Mouse (Mus musculus): ENCODE results near the gene Tmem248. TPM values are rescaled to one million over a fixed set of nuclear protein-coding genes. Genes with fewer than 3 reads are reported as not detected.

Gene Tmem248
- total and polyA plus RNA-seq, 3 experiments = 34.6 to 62.4 (median 40.6) TPM

GRCm38 (mm10) chr5:130177871-130178270, 39.0 kb upstream of the Tmem248 start:
- H3K9me3 ChIP-seq (replicated peaks) = no peaks in the 10 kb centered on the region
- H3K36me3 ChIP-seq (replicated peaks) = peaks cover 48% of the 10 kb centered on the region
- DNase-seq (ENCODE audit: low spot score) (no peak), ATAC-seq (ENCODE audit: extremely low read depth, insufficient number of reproducible peaks, low FRiP score, poor library complexity, severe bottlenecking) (no peak)
- TF ChIP-seq GATA1 (IDR thresholded peaks at IDR 0.05; ENCODE audit: borderline replicate concordance, low read length) (no peak), GATA2 (IDR thresholded peaks at IDR 0.05; ENCODE audit: borderline replicate concordance, low read depth, low read length) (no peak), TAL1 (conservative IDR thresholded peaks at IDR 0.05; ENCODE audit: low read depth, low read length) (no peak), CTCF (IDR thresholded peaks at IDR 0.05; ENCODE audit: low read depth, low read length) (no peak), POLR2AphosphoS5 (IDR thresholded peaks at IDR 0.05; ENCODE audit: insufficient replicate concordance, low read depth, low read length) (no peak)
- H3K4me3 ChIP-seq (ENCODE audit: low read depth, low read length) = no peak overlapping the region
- H3K27me3 ChIP-seq (ENCODE audit: insufficient read depth, low read length) = no peaks in the 10 kb centered on the region
- H3K4me1 ChIP-seq (ENCODE audit: insufficient read depth, low read depth, low read length) = peaks cover 69% of the 10 kb centered on the region

GRCm38 (mm10) chr5:130180362-130180761, 36.5 kb upstream of the Tmem248 start:
- DNase-seq (ENCODE audit: low spot score) = no peak

GRCm38 (mm10) chr5:130181740-130182540, 34.9 kb upstream of the Tmem248 start:
- no peak for TF ChIP-seq POLR2AphosphoS5 (IDR thresholded peaks at IDR 0.05; ENCODE audit: insufficient replicate concordance, low read depth, low read length)
- TF ChIP-seq CTCF (IDR thresholded peaks at IDR 0.05; ENCODE audit: low read depth, low read length) = no peak
- TF ChIP-seq TAL1 (conservative IDR thresholded peaks at IDR 0.05; ENCODE audit: low read depth, low read length) = no peak
- no peak for TF ChIP-seq GATA1 (IDR thresholded peaks at IDR 0.05; ENCODE audit: borderline replicate concordance, low read length)
- TF ChIP-seq GATA2 (IDR thresholded peaks at IDR 0.05; ENCODE audit: borderline replicate concordance, low read depth, low read length) = no peak
- peaks cover 60% of the 10 kb centered on the region for H3K4me1 ChIP-seq (ENCODE audit: insufficient read depth, low read depth, low read length)
- DNase-seq (ENCODE audit: low spot score) (no peak), ATAC-seq (ENCODE audit: extremely low read depth, insufficient number of reproducible peaks, low FRiP score, poor library complexity, severe bottlenecking) (no peak)
- H3K4me3 ChIP-seq (ENCODE audit: low read depth, low read length) = no peak overlapping the region
- peaks cover 52% of the 10 kb centered on the region for H3K36me3 ChIP-seq (replicated peaks)
- H3K9me3 ChIP-seq (replicated peaks) = no peaks in the 10 kb centered on the region
- no peaks in the 10 kb centered on the region for H3K27me3 ChIP-seq (ENCODE audit: insufficient read depth, low read length)

More at GRCm38 (mm10) chr5:130180362-130180761, 36.5 kb upstream of the Tmem248 start:
- peaks cover 65% of the 10 kb centered on the region for H3K4me1 ChIP-seq (ENCODE audit: insufficient read depth, low read depth, low read length)
- ATAC-seq (ENCODE audit: extremely low read depth, insufficient number of reproducible peaks, low FRiP score, poor library complexity, severe bottlenecking) = no peak
- no peak for TF ChIP-seq TAL1 (conservative IDR thresholded peaks at IDR 0.05; ENCODE audit: low read depth, low read length)
- no peak for TF ChIP-seq GATA1 (IDR thresholded peaks at IDR 0.05; ENCODE audit: borderline replicate concordance, low read length)
- TF ChIP-seq GATA2 (IDR thresholded peaks at IDR 0.05; ENCODE audit: borderline replicate concordance, low read depth, low read length) = no peak
- no peak for TF ChIP-seq POLR2AphosphoS5 (IDR thresholded peaks at IDR 0.05; ENCODE audit: insufficient replicate concordance, low read depth, low read length)
- TF ChIP-seq CTCF (IDR thresholded peaks at IDR 0.05; ENCODE audit: low read depth, low read length) = no peak
- peaks cover 58% of the 10 kb centered on the region for H3K36me3 ChIP-seq (replicated peaks)
- no peaks in the 10 kb centered on the region for H3K27me3 ChIP-seq (ENCODE audit: insufficient read depth, low read length)
- H3K4me3 ChIP-seq (ENCODE audit: low read depth, low read length) = no peak overlapping the region
- no peaks in the 10 kb centered on the region for H3K9me3 ChIP-seq (replicated peaks)

- no peak for ATAC-seq (ENCODE audit: extremely low read depth, insufficient number of reproducible peaks, low FRiP score, poor library complexity, severe bottlenecking)
These were observed 34.4 kb upstream of the Tmem248 start for GRCm38 (mm10) chr5:130182541-130182821.

GRCm38 (mm10) chr5:130184193-130184856, 32.6 kb upstream of the Tmem248 start:
- Histone ChIP-seq H3K4me1 (ENCODE audit: insufficient read depth, low read depth, low read length) (peaks cover 50% of the 10 kb centered on the region), H3K36me3 (replicated peaks) (peaks cover 64% of the 10 kb centered on the region), H3K4me3 (ENCODE audit: low read depth, low read length) (no peak overlapping the region), H3K9me3 (replicated peaks) (no peaks in the 10 kb centered on the region), H3K27me3 (ENCODE audit: insufficient read depth, low read length) (no peaks in the 10 kb centered on the region)
- no peak for DNase-seq (ENCODE audit: low spot score)
- TF ChIP-seq TAL1 (conservative IDR thresholded peaks at IDR 0.05; ENCODE audit: low read depth, low read length) = no peak
- no peak for TF ChIP-seq GATA2 (IDR thresholded peaks at IDR 0.05; ENCODE audit: borderline replicate concordance, low read depth, low read length)
- no peak for TF ChIP-seq GATA1 (IDR thresholded peaks at IDR 0.05; ENCODE audit: borderline replicate concordance, low read length)
- TF ChIP-seq POLR2AphosphoS5 (IDR thresholded peaks at IDR 0.05; ENCODE audit: insufficient replicate concordance, low read depth, low read length) = no peak
- no peak for TF ChIP-seq CTCF (IDR thresholded peaks at IDR 0.05; ENCODE audit: low read depth, low read length)
- no peak for ATAC-seq (ENCODE audit: extremely low read depth, insufficient number of reproducible peaks, low FRiP score, poor library complexity, severe bottlenecking)

More at GRCm38 (mm10) chr5:130182541-130182821, 34.4 kb upstream of the Tmem248 start:
- Histone ChIP-seq H3K4me3 (ENCODE audit: low read depth, low read length) (no peak overlapping the region), H3K4me1 (ENCODE audit: insufficient read depth, low read depth, low read length) (peaks cover 61% of the 10 kb centered on the region), H3K36me3 (replicated peaks) (peaks cover 55% of the 10 kb centered on the region), H3K27me3 (ENCODE audit: insufficient read depth, low read length) (no peaks in the 10 kb centered on the region), H3K9me3 (replicated peaks) (no peaks in the 10 kb centered on the region)
- no peak for TF ChIP-seq POLR2AphosphoS5 (IDR thresholded peaks at IDR 0.05; ENCODE audit: insufficient replicate concordance, low read depth, low read length)
- no peak for TF ChIP-seq GATA2 (IDR thresholded peaks at IDR 0.05; ENCODE audit: borderline replicate concordance, low read depth, low read length)
- TF ChIP-seq GATA1 (IDR thresholded peaks at IDR 0.05; ENCODE audit: borderline replicate concordance, low read length) = no peak
- TF ChIP-seq TAL1 (conservative IDR thresholded peaks at IDR 0.05; ENCODE audit: low read depth, low read length) = no peak
- TF ChIP-seq CTCF (IDR thresholded peaks at IDR 0.05; ENCODE audit: low read depth, low read length) = no peak
- no peak for DNase-seq (ENCODE audit: low spot score)

- no peaks in the 10 kb centered on the region for H3K27me3 ChIP-seq (ENCODE audit: insufficient read depth, low read length)
- peaks cover 70% of the 10 kb centered on the region for H3K36me3 ChIP-seq (replicated peaks)
- DNase-seq (ENCODE audit: low spot score) = no peak
- TF ChIP-seq CTCF (IDR thresholded peaks at IDR 0.05; ENCODE audit: low read depth, low read length) = no peak
- TF ChIP-seq POLR2AphosphoS5 (IDR thresholded peaks at IDR 0.05; ENCODE audit: insufficient replicate concordance, low read depth, low read length) = no peak
- H3K9me3 ChIP-seq (replicated peaks) = no peaks in the 10 kb centered on the region
- no peak overlapping the region for H3K4me3 ChIP-seq (ENCODE audit: low read depth, low read length)
- no peak for ATAC-seq (ENCODE audit: extremely low read depth, insufficient number of reproducible peaks, low FRiP score, poor library complexity, severe bottlenecking)
- peaks cover 44% of the 10 kb centered on the region for H3K4me1 ChIP-seq (ENCODE audit: insufficient read depth, low read depth, low read length)
These were observed 31.6 kb upstream of the Tmem248 start for GRCm38 (mm10) chr5:130185312-130185711.
